In the genomic region with DNA sequence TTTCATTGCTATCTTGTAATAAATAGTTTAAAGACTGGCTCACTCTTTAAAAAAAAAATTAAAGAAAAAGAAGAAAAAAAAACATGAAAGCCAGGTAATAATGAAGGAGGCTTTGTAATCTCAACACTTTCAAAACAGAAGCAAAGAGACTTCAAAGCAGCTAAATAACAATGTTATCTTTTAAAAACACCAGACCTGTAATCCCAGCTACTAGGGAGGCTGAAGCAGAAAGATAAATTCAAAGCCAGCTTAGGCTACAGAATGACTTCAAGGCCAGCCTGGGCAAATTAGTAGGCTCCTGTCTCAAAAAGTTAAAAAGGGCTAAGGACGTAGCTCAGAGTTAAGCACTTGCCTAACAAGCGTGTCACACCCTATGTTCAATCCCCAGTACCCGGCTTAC, we compare ENCODE assay signal across 15 mouse cellular contexts.
"Had no signal": no experiment of that assay in that cellular context is flagged by ENCODE, and none has a peak within 500 bp of the region (broad histone marks: within the 10 kb centered on the region; RNA-seq: fewer than 3 reads in every experiment).

No protein-coding gene starts in this region.

- H3K27ac ChIP-seq: limb, embryonic 12.5 days; midbrain, embryonic 13.5 days; neural tube, embryonic 15.5 days; stomach, embryonic 15.5 days had no signal

- H3K27me3 ChIP-seq: limb, embryonic 12.5 days; megakaryocyte, embryonic 14.5 days; midbrain, embryonic 13.5 days; neural tube, embryonic 15.5 days; stomach, embryonic 15.5 days had no signal

- H3K4me3 ChIP-seq: limb, embryonic 12.5 days; megakaryocyte, embryonic 14.5 days; midbrain, embryonic 13.5 days; myocyte; neural tube, embryonic 15.5 days; stomach, embryonic 15.5 days had no signal

- H3K9ac ChIP-seq: limb, embryonic 12.5 days; lung, embryonic 14.5 days; midbrain, embryonic 13.5 days; neural tube, embryonic 15.5 days; stomach, embryonic 15.5 days had no signal

- DNase-seq: kidney, adult 8-10 months; kidney, postnatal 25 days; layer of hippocampus, postnatal 36 days; lung, embryonic 14.5 days; lung, postnatal 10 days; lung, postnatal 4 days; retina, postnatal 1 day; thymus, postnatal 4 days had no signal

- H3K4me1 ChIP-seq: limb, embryonic 12.5 days; stomach, embryonic 15.5 days had no signal

- H3K9me3 ChIP-seq: limb, embryonic 12.5 days; megakaryocyte, embryonic 14.5 days; midbrain, embryonic 13.5 days; neural tube, embryonic 15.5 days; stomach, embryonic 15.5 days had no signal

- H3K4me2 ChIP-seq: limb, embryonic 12.5 days; lung, embryonic 14.5 days; midbrain, embryonic 13.5 days; neural tube, embryonic 15.5 days; stomach, embryonic 15.5 days had no signal

- ATAC-seq: inflammation-experienced regulatory T-cells, adult 6 months; midbrain, embryonic 13.5 days had no signal
